Mouse (Mus musculus) intestine, postnatal 0 days (tissue): ENCODE data around the gene Trim72. TPM values are rescaled to one million over a fixed set of nuclear protein-coding genes. Genes with fewer than 3 reads are reported as not detected.
"Not testable (repeated sequence)": the region's sequence is repeated elsewhere in the genome, so short reads cannot be mapped to it uniquely, and the experiment has no call there.

Source experiments
- ATAC-seq: fragments of 200-750 bp; cut with Nextera tagmentation; 2 replicates; pipeline ENCODE4 v1.8.0; 2017; ENCODE audit warnings: mild to moderate bottlenecking, moderate TSS enrichment, moderate library complexity
- H3K27ac ChIP-seq: fragments of 300-500 bp; sonication (generic); 2 replicates; pipeline ENCODE4 v1.5.1; 2014; ENCODE audit warnings: mild to moderate bottlenecking, low read depth, low read length, moderate library complexity
- H3K27me3 ChIP-seq: fragments of 300-500 bp; sonication (generic); replicated peaks from 2 replicates; pipeline ENCODE4 v1.6.1; 2014; ENCODE audit warnings: low read length, mixed read lengths; ENCODE audit not compliant: control insufficient read depth, insufficient read depth
- H3K36me3 ChIP-seq: fragments of 300-500 bp; sonication (generic); 2 replicates; pipeline ENCODE4 v1.6.1; 2014; ENCODE audit warnings: mild to moderate bottlenecking, moderate library complexity; ENCODE audit not compliant: control insufficient read depth, insufficient read depth
- H3K4me1 ChIP-seq: fragments of 300-500 bp; sonication (generic); replicated peaks from 2 replicates; pipeline ENCODE4 v1.6.1; 2014; ENCODE audit warnings: antibody characterized with exemption, low read length, mixed read lengths; ENCODE audit not compliant: control insufficient read depth, insufficient read depth
- H3K4me2 ChIP-seq: fragments of 300-500 bp; sonication (generic); replicated peaks from 2 replicates; pipeline ENCODE4 v1.6.1; 2014; ENCODE audit warnings: low read depth, mild to moderate bottlenecking, moderate library complexity
- H3K4me3 ChIP-seq: fragments of 300-500 bp; sonication (generic); 2 replicates; pipeline ENCODE4 v1.5.1; 2014; ENCODE audit warnings: low read depth, low read length
- H3K9ac ChIP-seq: fragments of 300-500 bp; sonication (generic); 2 replicates; pipeline ENCODE4 v1.6.1; 2014; ENCODE audit warnings: mild to moderate bottlenecking, low read depth, low read length
- H3K9me3 ChIP-seq: fragments of 300-500 bp; sonication (generic); 2 replicates; pipeline ENCODE4 v1.6.1; 2016; ENCODE audit warnings: mixed run types; ENCODE audit not compliant: control insufficient read depth
- CTCF ChIP-seq: sonication (generic); IDR thresholded peaks from 2 replicates; pipeline ENCODE4 v1.5.1; 2016; ENCODE audit warnings: low read depth, mild to moderate bottlenecking, control low read depth, antibody characterized with exemption, moderate library complexity
- WGBS: fragments of 180-500 bp; shearing (Covaris S2); extraction: QIAGEN DNeasy Blood & Tissue Kit; methylation state at CpG from one replicate; pipeline ENCODE4 v1.1.7; 2014; 5-methylcytosine and 5-hydroxymethylcytosine counted together
- polyA plus RNA-seq: library from polyadenylated mRNA; unstranded; fragments of >200 nt; fragmentation: Nextera tagmentation; extraction: Ambion mirVana; gene quantifications from 2 replicates; pipeline ENCODE4 v1.2.1, GENCODE M21; 2015

The Trim72 gene
- polyA plus RNA-seq, 1 experiment from 2014 or later = 0.47 TPM

DNA sequence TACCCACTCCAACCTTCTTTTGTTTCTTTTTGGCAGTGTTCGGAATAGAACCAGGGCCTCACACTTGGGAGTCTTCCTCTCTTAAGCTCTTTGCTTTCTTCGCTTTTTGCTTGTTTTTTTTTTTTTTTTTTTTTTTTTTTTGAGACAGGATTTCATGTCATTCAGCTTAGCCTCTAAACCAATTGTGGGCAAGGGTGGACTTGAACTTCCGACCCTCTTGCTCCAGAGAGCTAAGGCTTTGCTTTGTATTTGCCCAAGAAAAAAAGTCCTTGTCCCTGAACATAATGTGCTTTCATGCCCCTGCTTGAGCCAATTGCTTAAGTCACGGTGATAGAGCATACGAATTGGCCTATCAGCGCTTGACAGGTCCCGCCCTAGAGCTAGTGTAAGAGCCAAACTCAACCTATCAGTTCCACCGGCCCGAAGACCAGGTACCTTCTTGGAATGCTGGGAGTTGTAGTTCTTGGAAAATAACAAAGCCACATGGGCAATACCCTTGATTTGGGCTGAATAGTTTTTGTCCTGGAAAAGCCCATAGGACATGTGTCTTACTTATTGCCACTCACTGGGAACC lies 27.7 kb downstream of the Trim72 start:
- no peaks in the 10 kb centered on the region for H3K9me3 ChIP-seq
- no peak overlapping the region; the same call in 1 of the 2 replicates for H3K9ac ChIP-seq
- WGBS = 30% methylated on average over 9 of the region's 9 CpGs
- H3K27me3 ChIP-seq = no peaks in the 10 kb centered on the region
- H3K27ac ChIP-seq = peak overlapping the region; percentile 93
- no peak for TF ChIP-seq CTCF
- no peak overlapping the region for H3K4me3 ChIP-seq
- peak; percentile 75 for ATAC-seq
- no peaks in the 10 kb centered on the region for H3K36me3 ChIP-seq
- peak overlapping the region; percentile 44 for H3K4me2 ChIP-seq
- H3K4me1 ChIP-seq = no peaks in the 10 kb centered on the region

DNA sequence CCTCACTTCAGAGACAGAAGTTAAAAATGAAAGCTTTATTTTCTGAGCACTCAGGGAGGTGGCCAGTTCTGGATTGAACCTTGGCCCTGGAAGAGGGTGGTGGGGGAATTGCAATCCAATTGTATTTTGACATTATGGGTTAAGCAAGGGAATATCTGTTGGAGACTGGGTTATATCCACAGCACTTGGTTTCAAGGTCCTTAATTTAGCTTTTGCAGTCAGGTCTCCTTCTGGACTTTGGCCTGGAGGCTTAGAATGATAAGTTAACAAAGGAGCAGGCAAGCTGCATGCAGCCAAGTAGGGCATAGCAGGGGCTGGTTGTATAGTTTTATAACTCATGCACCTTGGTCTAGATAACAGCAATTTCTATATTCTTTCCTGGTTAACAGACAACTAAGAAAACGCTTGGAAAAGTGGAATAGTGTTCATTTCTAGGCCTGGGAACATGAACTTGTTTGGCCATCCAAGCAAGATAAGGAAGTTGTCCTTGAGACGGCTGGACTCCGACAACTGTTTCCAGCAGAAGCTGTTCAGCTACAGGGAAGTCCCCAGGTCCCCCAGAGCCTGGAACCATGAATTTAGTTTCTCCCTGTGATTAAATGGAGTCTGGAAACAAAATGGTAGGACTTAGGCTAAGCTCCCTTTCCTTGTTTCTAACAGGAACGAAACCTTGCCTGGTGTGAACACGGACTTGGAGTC lies 28.7 kb downstream of the Trim72 start:
- Histone ChIP-seq H3K27ac (peak overlapping the region; percentile 93), H3K36me3 (no peaks in the 10 kb centered on the region), H3K4me1 (no peaks in the 10 kb centered on the region), H3K9me3 (no peaks in the 10 kb centered on the region), H3K9ac (peak overlapping the region; percentile 31; the same call in 1 of the 2 replicates), H3K4me2 (peak overlapping the region; percentile 44), H3K4me3 (no peak overlapping the region), H3K27me3 (no peaks in the 10 kb centered on the region)
- no peak for TF ChIP-seq CTCF
- peak; percentile 93 for ATAC-seq
- 39% methylated on average over 5 of the region's 5 CpGs for WGBS

DNA sequence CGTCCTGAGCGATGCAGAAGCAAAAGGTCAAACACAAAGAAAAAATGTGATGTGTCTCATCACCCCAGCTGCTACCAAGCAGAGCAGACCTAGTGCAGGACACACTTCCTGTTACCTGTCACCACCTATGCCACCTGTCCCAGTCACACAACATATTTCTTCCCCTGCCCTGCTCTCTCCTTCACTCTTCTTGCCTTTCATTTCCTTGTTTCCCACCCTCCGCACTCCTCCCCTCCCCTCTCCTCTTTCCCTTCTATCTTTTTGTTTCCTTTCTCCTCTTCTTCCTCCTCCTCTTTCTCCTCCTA lies 29.2 kb downstream of the Trim72 start:
- no peaks in the 10 kb centered on the region for H3K9me3 ChIP-seq
- TF ChIP-seq CTCF = no peak
- H3K36me3 ChIP-seq = no peaks in the 10 kb centered on the region
- H3K4me1 ChIP-seq = no peaks in the 10 kb centered on the region
- peak overlapping the region; percentile 44; the same call in 1 of the 2 replicates for H3K4me2 ChIP-seq
- peak; percentile 61 for ATAC-seq
- H3K27me3 ChIP-seq = no peaks in the 10 kb centered on the region
- H3K27ac ChIP-seq = peak overlapping the region; percentile 63
- H3K9ac ChIP-seq = no peak overlapping the region
- no peak overlapping the region for H3K4me3 ChIP-seq
- WGBS = 42% methylated on average over 3 of the region's 3 CpGs

DNA sequence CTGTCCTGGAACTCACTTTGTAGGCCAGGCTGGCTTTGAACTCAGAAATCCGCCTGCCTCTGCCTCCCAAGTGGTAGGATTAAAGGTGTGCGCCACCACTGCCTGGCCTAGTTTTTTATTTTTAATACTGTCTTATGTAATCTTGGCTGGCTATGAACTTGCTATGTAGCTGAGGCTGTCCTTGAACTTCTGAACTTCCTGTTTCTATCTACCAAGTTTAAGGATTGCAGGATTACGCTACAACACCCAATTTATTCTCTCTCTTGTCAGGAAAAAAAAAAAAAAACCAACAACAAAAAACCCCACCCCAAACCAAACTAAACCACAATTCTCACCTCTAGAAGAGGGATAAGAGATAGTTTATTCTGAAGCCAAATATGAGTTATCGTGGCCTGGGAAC lies 29.9 kb downstream of the Trim72 start:
- ATAC-seq = no peak
- Histone ChIP-seq H3K36me3 (no peaks in the 10 kb centered on the region), H3K9ac (no peak overlapping the region), H3K4me2 (no peak overlapping the region), H3K27ac (peak overlapping the region; percentile 63), H3K9me3 (no peaks in the 10 kb centered on the region), H3K4me3 (no peak overlapping the region), H3K4me1 (no peaks in the 10 kb centered on the region), H3K27me3 (no peaks in the 10 kb centered on the region)
- 72% methylated on average over 4 of the region's 4 CpGs for WGBS
- no peak for TF ChIP-seq CTCF

DNA sequence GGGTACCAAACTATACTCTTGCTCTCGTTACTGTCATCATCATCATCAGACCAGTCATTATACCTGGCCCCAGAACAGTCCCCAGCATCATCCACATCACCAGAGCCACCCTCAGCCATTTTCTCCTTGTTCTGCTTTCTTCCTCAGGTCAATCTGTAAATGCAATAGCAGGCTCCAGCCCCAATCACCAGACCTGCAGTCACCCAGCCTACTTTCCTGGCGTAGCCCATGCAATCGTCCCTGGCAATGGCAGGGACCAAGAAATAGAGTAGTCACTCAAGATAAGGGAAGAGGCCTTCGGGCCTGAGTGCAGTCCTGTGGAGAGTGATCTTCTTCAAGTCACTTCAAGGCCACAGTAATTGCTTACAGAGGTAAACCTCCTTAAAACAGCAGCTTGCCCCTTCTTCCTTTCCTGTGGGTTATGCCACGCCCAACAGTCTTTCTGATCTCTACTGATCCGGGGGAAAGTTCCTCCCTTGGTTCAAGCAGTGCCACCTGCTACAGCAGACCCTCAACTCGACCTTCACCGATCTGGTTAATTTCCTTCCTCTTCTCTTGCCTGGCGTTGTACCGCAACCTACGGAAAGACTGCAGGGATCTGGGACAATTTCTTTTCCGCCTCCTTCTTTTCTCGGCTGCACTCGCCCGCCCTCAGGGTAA lies 38.5 kb downstream of the Trim72 start:
- not testable (repeated sequence) for H3K4me1 ChIP-seq, H3K4me3 ChIP-seq, H3K9ac ChIP-seq, H3K9me3 ChIP-seq, H3K27me3 ChIP-seq, H3K4me2 ChIP-seq, H3K27ac ChIP-seq, H3K36me3 ChIP-seq, ATAC-seq
- WGBS = 70% methylated on average over 15 of the region's 15 CpGs

DNA sequence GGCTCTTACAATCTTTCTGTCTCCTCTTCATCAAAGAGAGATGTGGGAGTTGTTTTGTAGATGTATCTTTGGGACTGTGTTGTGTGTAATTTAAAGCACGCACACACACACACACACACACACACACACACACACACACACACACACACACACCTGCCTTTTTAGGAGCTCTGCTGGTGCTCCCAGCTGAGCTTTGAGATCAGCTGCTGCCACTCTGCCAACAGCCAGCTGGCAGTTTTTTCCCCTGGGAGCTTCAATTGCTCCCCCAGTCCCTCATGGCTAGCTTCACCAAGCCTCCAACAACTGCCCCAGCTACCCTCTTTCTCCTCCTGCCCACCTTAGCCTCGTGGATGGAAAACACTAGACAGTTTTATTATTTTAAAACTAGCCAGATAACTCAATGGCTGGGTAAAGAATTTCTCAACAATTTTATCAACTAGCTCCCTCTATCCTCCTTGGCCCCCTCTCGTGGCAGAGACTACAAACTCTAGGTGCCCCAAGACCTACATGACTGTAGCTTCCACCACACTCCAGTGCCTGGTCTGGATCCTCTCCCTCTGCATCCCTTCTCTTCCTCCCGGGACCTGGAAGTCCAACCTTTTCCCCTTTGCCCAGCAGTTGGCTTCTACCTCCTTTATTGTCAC lies 40.5 kb downstream of the Trim72 start:
- Histone ChIP-seq H3K4me2 (no peak overlapping the region), H3K27me3 (no peaks in the 10 kb centered on the region), H3K9me3 (no peaks in the 10 kb centered on the region), H3K9ac (no peak overlapping the region), H3K27ac (no peak overlapping the region), H3K4me3 (no peak overlapping the region), H3K4me1 (no peaks in the 10 kb centered on the region), H3K36me3 (no peaks in the 10 kb centered on the region)
- ATAC-seq = peak; percentile 33
- WGBS = 54% methylated on average over 4 of the region's 4 CpGs
- peak; percentile 38 for TF ChIP-seq CTCF
